Mouse (Mus musculus) urinary bladder, adult 2 months (tissue): ENCODE results near the gene Med13l. TPM values are rescaled to one million over a fixed set of nuclear protein-coding genes. Genes with fewer than 3 reads are reported as not detected.
"Not testable (repeated sequence)": the region's sequence is repeated elsewhere in the genome, so short reads cannot be mapped to it uniquely, and the experiment has no call there.

Source experiments
- DNase-seq: peaks from one replicate; pipeline ENCODE4 v3.0.0; 2022; ENCODE audit warnings: low spot score
- polyA plus RNA-seq: library from polyadenylated mRNA; depleted of rRNA; stranded (reverse); fragments of >200 nt; gene quantifications from 2 replicates; pipeline ENCODE4 v1.2.3, GENCODE M21; 2012

The Med13l gene
- polyA plus RNA-seq, 1 experiment, result 9.9 TPM

- no peak for DNase-seq
Observed at GRCm38 (mm10) chr5:118632346-118632745, 71.9 kb downstream of the Med13l start.

GRCm38 (mm10) chr5:118633106-118633505, 72.6 kb downstream of the Med13l start:
- DNase-seq, result no peak

DNA sequence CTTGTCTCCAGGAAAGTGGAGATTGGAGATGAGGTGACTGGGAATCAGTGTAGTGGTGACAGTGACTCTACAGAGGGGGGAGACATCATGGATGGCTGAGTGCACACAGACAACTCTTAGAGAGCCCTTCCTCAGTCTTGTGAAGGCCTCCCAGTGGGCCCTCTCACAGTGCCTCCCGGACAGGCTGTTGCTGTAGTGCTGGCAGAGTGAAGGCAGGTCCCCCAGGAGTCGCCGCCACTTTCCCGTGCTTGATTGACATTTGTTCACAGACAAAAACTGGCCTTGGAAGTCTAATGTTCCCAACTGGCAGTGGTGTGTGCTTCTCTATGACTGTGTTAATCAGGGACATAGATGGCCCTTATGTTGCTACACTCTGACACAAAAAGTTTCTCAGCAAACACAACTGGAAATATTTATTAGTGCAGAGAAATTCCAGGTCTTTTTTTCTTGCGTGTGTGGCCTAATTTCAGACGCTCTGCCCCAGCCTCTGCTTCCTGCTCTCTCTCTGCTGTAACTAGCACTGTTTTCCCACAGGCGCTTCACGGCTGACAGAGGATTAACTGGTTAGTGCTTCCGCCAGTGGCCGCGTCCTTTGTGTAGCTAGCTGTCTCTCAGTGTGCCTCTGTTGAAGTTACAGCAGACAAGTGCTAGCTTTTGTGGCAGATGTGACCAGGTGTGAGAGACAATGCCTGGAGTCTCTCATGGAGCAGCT, 75.2 kb downstream of the Med13l start:
- no peak for DNase-seq

DNA sequence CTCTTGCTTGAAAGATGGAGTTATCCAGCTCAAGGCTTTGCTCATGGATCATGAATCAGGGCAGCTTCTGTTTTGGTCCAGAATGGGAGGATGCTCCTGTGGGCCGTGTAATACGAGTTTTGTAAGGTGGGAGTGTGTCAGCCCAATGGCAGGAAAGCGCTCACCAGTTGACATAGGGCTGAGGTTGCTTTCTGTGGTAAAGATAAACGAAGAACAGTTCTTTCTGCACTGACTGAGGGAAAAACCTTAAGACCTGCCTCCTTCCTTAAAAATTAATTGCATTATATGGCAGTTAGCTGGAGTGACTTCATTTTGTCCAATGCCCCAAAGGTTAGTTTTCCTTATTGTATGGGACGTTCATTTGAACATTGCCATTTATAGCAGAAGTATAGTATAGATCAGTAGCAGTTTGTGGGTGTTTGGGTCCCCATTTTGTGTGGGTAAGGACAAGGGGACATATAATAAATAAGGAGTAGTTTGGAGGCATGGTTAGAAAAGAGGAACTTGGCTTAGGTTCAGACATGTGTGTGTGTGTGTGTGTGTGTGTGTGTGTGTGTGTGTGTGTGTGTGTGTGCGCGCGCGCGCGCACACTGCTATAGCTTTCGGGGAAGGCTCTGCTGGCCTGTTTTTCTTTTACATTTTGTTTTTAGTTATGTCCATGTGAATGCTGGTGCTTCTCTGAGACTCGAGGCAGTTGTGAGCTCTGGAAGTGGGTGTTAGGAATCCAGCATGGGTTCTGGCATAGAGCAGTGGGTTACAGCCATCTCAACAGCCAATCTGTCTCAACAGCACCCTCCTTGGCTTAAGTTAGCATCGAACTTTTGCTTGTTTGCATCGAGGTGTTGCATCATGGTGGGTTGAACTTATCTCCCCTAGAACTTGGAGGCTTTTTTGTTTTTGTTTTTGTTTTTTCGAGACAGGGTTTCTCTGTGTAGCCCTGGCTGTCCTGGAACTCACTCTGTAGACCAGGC, 76.2 kb downstream of the Med13l start:
- DNase-seq, result no peak

GRCm38 (mm10) chr5:118637931-118638330, 77.5 kb downstream of the Med13l start:
- DNase-seq, result no peak

DNA sequence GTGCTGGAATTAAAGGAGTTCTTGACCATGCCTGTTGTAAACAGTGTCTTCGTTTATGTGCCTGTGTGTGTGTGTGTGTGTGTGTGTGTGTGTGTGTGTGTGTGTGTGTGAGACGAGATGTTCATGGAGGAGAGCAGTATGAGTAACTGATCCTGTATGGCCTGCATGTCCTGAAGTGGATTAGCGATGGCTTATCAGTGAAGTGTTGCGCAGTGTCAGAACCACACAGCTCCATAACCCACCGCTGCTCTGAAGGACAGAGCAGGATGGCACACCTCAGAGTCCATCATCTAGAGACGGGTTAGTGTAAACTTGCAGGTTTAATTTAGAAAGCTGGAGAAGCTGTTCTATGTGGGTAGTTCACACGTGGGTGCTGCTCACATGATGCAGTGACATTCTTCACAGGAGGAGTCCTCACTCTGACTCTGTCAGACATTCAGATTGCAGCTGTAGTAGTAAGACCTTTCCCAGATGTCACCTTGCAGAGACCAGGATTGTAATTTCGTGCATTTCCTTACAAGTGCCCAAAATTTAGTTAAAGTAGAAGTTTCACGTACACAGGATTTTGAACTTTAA, 78.1 kb downstream of the Med13l start:
- no peak for DNase-seq

- DNase-seq, result no peak
Observed at GRCm38 (mm10) chr5:118639117-118639707, 78.7 kb downstream of the Med13l start.

DNA sequence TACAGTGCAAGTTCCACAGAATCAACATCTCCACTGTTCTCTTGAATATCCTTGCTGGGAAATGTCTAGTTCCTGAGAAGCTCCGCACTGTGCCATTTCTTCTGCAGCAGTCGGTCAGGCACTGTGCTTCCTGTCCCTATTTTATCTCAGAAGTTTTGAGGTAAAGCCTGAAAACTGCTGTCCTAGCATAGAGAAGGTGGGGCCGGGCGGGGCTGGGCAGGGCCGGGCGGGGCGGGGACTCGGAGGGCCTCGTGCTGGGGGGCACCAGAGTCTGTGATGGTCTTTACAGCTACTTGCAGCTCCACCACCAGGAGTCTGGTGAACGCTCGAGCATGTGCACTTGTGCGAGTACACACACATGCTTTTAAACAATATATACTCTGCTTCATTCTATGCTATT, 83.6 kb downstream of the Med13l start:
- DNase-seq, result no peak

GRCm38 (mm10) chr5:118644511-118644910, 84.0 kb downstream of the Med13l start:
- no peak for DNase-seq

GRCm38 (mm10) chr5:118645196-118645805, 84.8 kb downstream of the Med13l start:
- no peak for DNase-seq

- DNase-seq, result no peak
Observed at GRCm38 (mm10) chr5:118646897-118647296, 86.4 kb downstream of the Med13l start.

GRCm38 (mm10) chr5:118647384-118647783, 86.9 kb downstream of the Med13l start:
- DNase-seq, result no peak

GRCm38 (mm10) chr5:118649215-118650006, 88.9 kb downstream of the Med13l start:
- DNase-seq, result no peak

GRCm38 (mm10) chr5:118650007-118650548, 89.6 kb downstream of the Med13l start:
- DNase-seq, result no peak

DNA sequence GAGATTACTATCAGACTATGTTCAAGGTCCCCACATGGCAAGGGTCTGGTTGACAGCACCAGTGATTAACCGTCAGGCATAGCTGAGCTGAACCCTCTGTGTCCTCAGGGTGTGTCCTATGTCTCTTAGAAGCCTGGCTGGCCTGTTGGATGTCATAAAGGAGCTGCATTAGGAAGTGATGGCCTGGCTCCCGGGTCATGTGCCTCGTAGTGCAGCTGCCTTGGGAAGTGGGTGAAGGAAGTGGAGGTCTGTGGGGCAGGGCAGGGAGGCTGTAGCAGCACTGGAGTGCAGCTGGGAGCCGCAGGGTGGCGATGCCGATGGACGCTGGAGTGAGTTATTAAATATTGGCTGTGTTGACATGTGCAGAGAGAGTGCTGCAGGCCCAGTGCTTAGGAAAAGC, 90.3 kb downstream of the Med13l start:
- DNase-seq, result no peak

- DNase-seq, result no peak
Observed at GRCm38 (mm10) chr5:118652611-118653010, 92.1 kb downstream of the Med13l start.

DNA sequence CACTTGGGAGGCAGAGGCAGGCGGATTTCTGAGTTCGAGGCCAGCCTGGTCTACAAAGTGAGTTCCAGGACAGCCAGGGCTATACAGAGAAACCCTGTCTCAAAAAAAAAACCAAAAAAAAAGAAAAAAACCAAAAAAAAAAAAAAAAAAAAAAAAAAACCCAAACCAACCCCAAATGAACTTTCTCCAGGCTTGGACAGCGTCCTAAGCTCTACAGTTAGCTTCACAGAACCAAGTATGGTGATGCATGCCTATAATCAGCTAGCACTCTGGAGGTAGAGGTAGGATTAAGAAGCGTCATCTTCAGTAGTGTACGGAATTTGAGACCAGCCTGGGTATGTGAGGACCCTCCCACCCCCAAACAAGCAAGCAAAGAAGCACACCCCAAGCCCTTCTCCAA, 92.6 kb downstream of the Med13l start:
- not testable (repeated sequence) for DNase-seq

- DNase-seq, result no peak
Observed at GRCm38 (mm10) chr5:118654599-118654998, 94.1 kb downstream of the Med13l start.

DNA sequence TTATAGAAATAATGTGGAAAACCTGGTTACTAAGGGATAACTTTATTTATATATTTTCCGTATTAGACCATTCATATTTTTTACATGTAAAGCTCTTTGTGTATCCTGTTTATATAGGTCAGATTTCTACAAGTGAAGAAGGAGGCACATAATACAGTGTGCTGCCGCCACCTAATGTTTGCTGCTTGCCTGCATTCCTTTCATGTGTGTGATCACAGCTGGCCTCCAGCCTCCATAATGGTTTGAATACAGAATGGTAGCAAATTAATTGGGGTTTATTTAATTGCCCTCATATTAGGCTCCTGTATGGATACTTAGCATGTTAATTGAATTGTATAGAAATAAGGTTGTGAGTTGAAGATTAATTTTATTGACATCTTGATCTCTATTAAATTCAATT, 94.5 kb downstream of the Med13l start:
- DNase-seq, result no peak

DNA sequence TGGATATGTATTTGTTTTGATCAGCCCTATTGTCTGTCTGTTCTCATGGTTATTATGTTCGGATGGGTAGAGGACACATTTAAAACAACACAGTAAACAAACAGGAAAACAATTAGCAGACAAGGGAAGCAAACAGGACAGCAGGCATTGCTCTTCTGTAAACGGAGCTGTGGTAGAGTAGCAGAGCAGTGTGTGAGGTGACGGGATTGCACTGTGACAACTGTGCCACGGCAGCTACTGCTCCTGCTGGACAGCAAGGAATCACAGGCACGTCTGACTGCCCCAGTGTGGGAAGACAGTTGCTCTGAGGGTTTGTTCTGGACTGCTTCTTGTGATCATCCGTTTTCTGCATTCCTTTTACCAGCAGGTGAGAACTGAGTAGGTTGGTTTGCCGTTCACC, 94.9 kb downstream of the Med13l start:
- DNase-seq, result no peak

- no peak for DNase-seq
Observed at GRCm38 (mm10) chr5:118655966-118656365, 95.5 kb downstream of the Med13l start.
